Mouse (Mus musculus) common myeloid progenitor, adult 5-6 weeks (primary cell): ENCODE data around the gene Slc35a1. TPM values are rescaled to one million over a fixed set of nuclear protein-coding genes. Genes with fewer than 3 reads are reported as not detected.
"Not testable (repeated sequence)": the region's sequence is repeated elsewhere in the genome, so short reads cannot be mapped to it uniquely, and the experiment has no call there.

ENCODE experiments used
- ATAC-seq: replicated peaks from 2 replicates; pipeline ENCODE4 v1.8.0; 2016; ENCODE audit warnings: low read depth, mild to moderate bottlenecking, moderate TSS enrichment, inconsistent platforms; ENCODE audit not compliant: poor library complexity, severe bottlenecking
- total RNA-seq: library from RNA; stranded (forward); fragments of 200-1000, 187-1606 nt; gene quantifications from 2 replicates; pipeline ENCODE4 v1.2.3, GENCODE M21; 2017

The Slc35a1 gene
- 23.2 and 24.3 TPM in 2 replicates for total RNA-seq

- peak; percentile 96 for ATAC-seq
Observed at GRCm38 (mm10) chr4:34686874-34687567, at the start of gene Slc35a1. TSS of gene Slc35a1 (minus strand) at chr4:34687438.

DNA sequence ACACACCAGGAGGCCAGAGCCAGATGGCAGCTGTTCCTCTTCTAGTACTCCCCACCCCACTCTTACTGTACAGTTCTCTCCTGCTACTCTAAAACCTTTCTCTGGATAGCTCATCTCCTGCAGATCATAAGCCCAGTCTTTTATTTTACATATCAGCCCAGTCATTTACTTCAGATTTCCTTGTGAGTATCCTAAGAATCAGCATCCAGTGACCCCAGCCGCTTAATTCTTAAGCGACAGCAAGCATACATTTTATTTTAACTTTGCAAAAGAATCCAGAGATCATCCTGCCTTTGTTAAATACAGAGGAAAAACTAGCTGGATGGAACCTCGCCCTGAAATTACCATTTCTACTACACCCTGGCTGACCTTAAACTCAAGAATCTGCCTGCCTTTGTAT lies 47.2 kb upstream of the Slc35a1 start:
- ATAC-seq = no peak

GRCm38 (mm10) chr4:34733415-34733814 lies 46.2 kb upstream of the Slc35a1 start:
- ATAC-seq = not testable (repeated sequence)

DNA sequence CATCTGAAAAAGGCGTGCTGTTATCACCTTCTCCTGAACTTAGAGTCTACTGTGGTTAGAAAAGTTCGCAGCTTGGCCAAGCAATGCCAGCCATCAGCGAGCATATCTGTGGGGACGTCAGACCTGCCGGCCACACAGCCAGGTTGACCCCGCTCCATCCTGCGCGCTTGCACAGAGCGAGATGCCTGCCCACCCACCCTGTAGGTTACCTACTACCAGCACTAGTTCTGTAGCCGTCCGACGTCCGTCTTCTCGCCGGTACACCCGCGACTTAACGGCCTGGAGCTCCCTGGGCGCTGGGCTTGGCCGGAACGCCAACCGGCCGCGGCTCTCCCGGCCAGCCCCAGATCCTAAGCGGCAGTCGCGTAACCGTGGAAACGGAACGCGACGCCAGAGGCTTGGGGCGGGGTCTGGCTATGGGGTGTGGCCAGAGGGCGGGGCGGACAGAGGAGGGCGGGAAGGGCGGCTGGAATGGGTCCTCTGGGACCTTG lies 42.7 kb upstream of the Slc35a1 start, which contains the start of gene Cfap206:
Cfap206 (minus strand) TSS at position 356 of the 491 bp plus-strand sequence.
- peak; percentile 99 for ATAC-seq

- not testable (repeated sequence) for ATAC-seq
Observed at GRCm38 (mm10) chr4:34725710-34726109, 38.5 kb upstream of the Slc35a1 start.

DNA sequence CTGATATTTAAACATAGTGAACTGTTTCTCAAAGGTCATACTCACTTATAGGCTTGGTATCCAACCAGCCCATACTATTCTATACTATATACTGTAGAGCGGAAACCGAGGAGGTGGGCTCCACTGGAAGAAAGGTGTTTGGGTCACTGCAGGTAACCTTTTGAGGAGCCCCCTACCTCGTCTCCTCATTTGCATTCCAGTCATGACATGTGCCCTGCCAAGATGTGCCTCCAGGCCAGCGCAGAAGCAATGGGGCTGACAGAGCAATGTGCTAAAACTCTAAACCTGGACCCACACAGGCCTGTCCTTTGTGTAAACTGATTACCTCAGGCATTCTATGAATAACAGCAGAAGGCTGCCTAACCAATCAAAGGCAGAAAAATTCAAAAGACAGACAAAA lies 37.1 kb upstream of the Slc35a1 start:
- no peak for ATAC-seq

DNA sequence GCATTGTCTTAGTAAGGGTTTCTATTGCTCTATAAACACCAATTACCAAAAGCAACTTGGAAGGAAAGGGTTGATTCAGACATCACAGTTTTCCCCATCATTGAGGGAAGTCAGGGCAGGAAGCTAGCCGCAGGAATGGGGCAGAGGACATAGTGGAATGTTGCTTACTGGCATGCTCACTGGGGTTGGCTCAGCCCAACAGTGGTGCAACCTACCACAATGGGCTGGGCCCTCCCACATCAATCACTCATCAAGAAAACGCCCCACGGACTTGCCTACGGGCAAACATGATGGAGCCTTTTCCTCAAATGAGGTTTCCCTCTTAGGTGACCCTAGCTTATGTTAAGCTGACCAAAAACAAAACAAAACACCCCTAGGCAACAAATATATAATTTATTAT lies 35.9 kb upstream of the Slc35a1 start:
- no peak for ATAC-seq

DNA sequence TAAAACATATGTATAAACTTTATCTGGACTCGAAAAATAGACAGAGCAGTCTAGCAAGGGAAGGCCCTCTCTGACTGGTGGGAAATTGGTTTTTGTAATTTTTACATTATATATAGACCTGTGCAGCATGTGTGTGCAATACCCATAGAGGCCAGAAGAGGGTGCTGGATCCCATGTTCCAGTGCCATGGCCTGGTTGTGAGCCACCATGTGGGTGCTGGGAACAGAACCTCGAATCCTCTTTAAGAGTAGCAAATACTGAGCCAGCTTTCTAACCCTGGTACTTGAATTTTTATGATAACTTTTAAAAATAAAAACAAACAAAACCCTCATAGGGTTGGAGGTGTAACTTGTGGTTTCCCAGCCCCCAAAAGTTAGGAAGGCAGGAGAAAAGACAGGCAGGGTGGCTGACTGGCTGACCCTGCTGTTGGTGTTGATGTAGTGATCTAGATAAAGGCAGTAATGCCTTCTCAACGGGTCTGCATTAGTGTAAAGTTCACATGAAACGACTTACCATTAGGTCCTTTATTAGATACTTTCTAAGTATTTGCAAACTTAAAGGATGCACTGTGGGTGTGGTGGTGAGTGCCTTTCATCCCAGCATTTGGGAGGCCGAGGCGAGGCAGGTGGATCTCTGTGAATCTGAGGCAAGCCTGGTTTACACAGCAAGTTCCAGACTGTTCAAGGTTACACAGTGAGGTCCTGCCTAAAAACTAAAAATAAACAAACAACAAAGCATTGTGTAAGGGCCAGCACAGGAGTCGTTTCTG lies 33.1 kb upstream of the Slc35a1 start:
- ATAC-seq = no peak

DNA sequence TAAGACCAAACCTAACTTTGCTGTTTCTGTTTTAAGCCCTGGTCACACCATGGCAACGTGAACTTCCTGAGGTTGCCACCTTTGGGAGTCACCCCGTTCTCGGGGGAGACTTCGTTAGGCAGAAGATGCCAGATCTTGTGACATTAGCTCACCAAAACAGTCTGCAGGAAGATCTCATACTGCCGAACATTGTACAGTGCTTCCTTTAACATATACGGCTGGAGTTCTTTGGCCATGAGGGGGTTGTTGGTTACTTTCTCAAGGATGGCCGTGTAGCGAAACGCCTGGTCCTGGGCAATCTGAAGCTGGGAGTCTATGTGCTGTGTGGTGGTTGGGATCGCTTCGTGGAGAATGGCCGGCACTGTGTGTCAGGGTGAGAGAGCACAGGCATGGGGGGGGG lies 32.2 kb upstream of the Slc35a1 start:
- no peak for ATAC-seq

GRCm38 (mm10) chr4:34715062-34715461 lies 27.8 kb upstream of the Slc35a1 start:
- ATAC-seq = no peak

DNA sequence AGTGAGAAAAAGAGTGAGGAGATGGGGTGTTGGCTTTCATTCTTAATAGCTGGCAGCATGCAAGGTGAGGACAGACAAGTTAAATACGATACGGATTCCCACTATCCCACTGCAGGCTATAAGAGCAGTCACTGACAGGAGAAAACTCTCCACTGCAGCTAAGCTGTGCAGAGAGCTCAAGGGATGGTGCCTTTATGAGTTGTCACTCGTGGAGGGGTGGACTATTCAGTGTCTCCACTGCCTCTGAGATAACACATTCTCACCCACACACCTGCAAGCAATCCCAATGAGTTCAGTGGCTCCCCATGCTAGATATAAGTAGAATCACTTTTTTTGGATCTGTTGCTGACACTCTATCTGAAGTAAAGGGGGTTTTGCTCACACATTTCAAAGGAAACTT lies 20.9 kb upstream of the Slc35a1 start:
- ATAC-seq = no peak

GRCm38 (mm10) chr4:34707248-34707647 lies 20.0 kb upstream of the Slc35a1 start:
- no peak for ATAC-seq

DNA sequence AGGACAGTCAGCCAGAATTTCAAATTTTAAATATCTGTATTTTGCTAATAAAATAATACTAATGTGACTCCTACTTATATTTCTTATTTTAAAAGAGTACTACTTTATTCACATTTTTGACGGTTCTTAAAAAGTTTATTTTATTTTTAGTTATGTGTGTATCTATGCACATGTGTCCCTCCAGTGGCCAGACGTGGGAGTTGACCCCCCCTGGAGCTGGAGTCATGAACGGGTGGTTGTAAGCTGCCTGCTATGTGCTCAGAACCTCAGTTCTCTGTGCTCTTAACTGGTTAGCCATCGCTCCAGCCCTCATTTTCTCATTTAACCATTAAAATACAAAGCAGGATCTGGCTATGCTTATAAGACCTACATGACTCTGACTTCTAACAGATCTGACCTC lies 15.8 kb upstream of the Slc35a1 start:
- ATAC-seq = no peak

DNA sequence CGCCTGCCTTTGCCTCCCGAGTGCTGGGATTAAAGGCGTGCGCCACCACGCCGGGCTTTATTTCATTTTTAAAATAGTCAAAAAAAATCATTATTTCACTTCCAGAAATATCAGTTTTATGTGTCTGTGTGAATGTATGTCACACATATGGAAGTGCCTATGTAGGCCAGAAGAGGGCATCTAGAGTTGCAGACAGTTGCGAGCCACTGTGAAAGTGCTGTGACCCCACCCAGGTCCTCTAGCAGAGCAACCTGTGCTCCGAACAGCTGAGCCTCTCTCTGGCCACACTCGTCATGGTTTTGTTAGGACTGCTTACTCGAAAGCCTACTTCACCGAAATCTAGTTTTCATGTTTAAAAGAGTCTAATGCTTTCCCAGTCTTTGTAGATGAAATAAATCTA lies 15.0 kb upstream of the Slc35a1 start:
- no peak for ATAC-seq

GRCm38 (mm10) chr4:34701528-34701927 lies 14.3 kb upstream of the Slc35a1 start:
- ATAC-seq = peak; percentile 89

DNA sequence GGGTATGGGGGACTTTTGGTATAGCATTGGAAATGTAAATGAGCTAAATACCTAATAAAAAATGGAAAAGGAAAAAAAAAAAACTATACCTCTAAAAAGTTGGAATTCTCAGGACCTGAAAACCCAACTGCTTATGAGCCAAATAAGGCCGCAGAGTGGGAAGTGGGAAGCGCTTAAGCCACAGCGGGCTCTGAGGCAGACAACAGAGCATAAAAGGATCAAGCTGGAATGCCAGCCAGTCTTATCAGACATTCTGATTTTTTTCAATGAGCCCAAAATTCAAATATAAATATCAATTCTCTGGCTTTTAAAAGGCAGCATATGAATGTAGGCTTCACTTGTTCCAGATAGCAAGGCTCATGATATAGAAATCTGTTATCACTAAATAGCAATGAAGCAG lies 783 bp upstream of the Slc35a1 start:
- no peak for ATAC-seq

GRCm38 (mm10) chr4:34680530-34680929 lies 6.7 kb downstream of the Slc35a1 start:
- ATAC-seq = no peak

- no peak for ATAC-seq
Observed at GRCm38 (mm10) chr4:34673721-34674120, 13.5 kb downstream of the Slc35a1 start.

DNA sequence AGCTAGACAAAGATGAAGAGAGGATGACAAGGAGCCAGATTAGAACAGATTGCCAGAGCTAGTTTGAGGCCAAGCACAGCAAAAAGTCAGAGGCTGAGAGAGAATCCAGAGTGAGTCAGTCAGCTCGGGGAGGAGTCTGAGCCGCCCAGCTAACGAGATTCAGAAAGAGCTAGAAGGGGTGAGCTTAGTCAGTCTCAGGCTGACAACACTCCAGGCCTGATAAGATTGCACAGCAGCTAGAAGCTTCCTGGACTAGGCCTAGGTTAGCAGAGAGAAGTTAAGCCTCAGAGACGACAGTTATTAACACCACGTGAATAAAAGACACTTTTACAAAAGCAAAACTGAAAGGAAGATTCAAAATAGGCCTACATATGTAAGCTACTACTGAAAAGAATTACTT lies 19.3 kb downstream of the Slc35a1 start:
- ATAC-seq = no peak

GRCm38 (mm10) chr4:34661927-34662326 lies 25.3 kb downstream of the Slc35a1 start:
- no peak for ATAC-seq

DNA sequence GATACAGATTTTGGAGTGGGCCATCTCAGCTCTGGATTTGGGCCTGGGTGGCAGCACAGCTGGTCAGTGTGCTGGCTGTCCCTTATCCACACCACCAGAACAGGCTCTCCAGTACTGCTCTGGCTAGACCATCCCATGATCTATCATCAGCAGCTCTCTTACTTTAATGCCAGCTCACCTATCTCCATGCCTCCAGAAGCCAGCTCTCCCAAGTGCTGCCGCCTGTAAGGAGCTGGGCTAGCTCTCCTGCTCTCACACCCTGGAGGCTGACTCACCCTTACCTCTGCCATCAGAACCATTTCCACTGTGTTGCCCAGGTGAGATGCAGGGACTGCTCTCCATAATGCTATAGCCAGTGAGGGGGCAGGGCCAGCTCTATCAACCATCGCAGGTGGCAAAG lies 25.7 kb downstream of the Slc35a1 start:
- no peak for ATAC-seq
